Mouse (Mus musculus) hindbrain, embryonic 16.5 days (tissue): ENCODE measurements at regions not wholly inside any gene's neighbourhood (a gene's known extent, or its start where the extent isn't known, plus 50 kb on each side); places are given as distances from the start of the nearest gene placed in this dataset.

Experiments used
- ATAC-seq: fragments of 200-750 bp; cut with Nextera tagmentation; 2 replicates; pipeline ENCODE4 v1.8.0; 2017; ENCODE audit warnings: moderate TSS enrichment, moderate library complexity
- H3K27ac ChIP-seq: fragments of 300-500 bp; sonication (generic); 2 replicates; pipeline ENCODE4 v1.5.1; 2014; ENCODE audit warnings: low read depth, mild to moderate bottlenecking, control low read depth, low read length, moderate library complexity
- H3K27me3 ChIP-seq: fragments of 300-500 bp; sonication (generic); replicated peaks from 2 replicates; pipeline ENCODE4 v1.6.1; 2014; ENCODE audit warnings: low read length; ENCODE audit not compliant: control insufficient read depth, insufficient read depth
- H3K36me3 ChIP-seq: fragments of 300-500 bp; sonication (generic); 2 replicates; pipeline ENCODE4 v1.6.1; 2014; ENCODE audit warnings: mild to moderate bottlenecking, low read length, moderate library complexity, mixed read lengths; ENCODE audit not compliant: control insufficient read depth, insufficient read depth
- H3K4me1 ChIP-seq: fragments of 300-500 bp; sonication (generic); 2 replicates; pipeline ENCODE4 v1.6.1; 2014; ENCODE audit warnings: low read depth, low read length; ENCODE audit not compliant: control insufficient read depth, insufficient read depth
- H3K4me2 ChIP-seq: fragments of 300-500 bp; sonication (generic); 2 replicates; pipeline ENCODE4 v1.6.1; 2014; ENCODE audit warnings: mild to moderate bottlenecking, low read length, control low read depth, moderate library complexity
- H3K4me3 ChIP-seq: fragments of 300-500 bp; sonication (generic); 2 replicates; pipeline ENCODE4 v1.5.1; 2014; ENCODE audit warnings: mild to moderate bottlenecking, low read length, control low read depth, moderate library complexity
- H3K9ac ChIP-seq: fragments of 300-500 bp; sonication (generic); 2 replicates; pipeline ENCODE4 v1.6.1; 2014; ENCODE audit warnings: low read depth, mild to moderate bottlenecking, control low read depth, low read length, moderate library complexity
- H3K9me3 ChIP-seq: fragments of 300-500 bp; sonication (generic); 2 replicates; pipeline ENCODE4 v1.6.1; 2014; ENCODE audit warnings: mild to moderate bottlenecking, low read length, moderate library complexity; ENCODE audit not compliant: control insufficient read depth
- WGBS: fragments of 180-500 bp; shearing (Covaris S2); extraction: QIAGEN DNeasy Blood & Tissue Kit; methylation state at CpG from one replicate; pipeline ENCODE4 v1.1.7; 2014; 5-methylcytosine and 5-hydroxymethylcytosine counted together

DNA sequence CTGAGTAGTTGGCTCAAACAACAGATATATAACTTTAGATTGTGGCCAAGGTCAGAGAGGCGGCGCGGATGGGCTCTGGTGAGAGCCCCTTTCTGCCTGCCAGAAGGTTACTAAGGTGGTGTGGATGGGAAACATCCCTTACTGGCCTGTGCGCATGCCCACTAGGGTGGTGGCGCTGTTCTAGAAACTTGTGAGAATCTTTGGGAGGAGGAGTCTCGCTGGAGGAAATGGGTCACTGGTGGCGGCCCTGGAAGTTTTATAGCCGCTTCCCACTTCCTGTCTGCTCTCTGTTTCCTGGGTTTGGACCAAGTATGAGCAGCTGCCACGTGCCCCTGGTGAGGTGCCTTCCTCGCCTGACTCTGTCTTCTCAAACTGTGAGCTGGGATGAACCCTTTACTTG, 285.0 kb upstream of the Tbx3 start:
- H3K9me3 ChIP-seq: no peaks in the 10 kb centered on the region; the same call in 1 of the 2 replicates
- no peak overlapping the region for H3K4me2 ChIP-seq
- H3K36me3 ChIP-seq: no peaks in the 10 kb centered on the region
- H3K9ac ChIP-seq: no peak overlapping the region
- H3K27ac ChIP-seq: no peak overlapping the region
- H3K4me3 ChIP-seq: no peak overlapping the region
- ATAC-seq: no peak
- WGBS: 92% methylated on average over 10 of the region's 10 CpGs
- no peaks in the 10 kb centered on the region for H3K4me1 ChIP-seq
- H3K27me3 ChIP-seq: no peaks in the 10 kb centered on the region

DNA sequence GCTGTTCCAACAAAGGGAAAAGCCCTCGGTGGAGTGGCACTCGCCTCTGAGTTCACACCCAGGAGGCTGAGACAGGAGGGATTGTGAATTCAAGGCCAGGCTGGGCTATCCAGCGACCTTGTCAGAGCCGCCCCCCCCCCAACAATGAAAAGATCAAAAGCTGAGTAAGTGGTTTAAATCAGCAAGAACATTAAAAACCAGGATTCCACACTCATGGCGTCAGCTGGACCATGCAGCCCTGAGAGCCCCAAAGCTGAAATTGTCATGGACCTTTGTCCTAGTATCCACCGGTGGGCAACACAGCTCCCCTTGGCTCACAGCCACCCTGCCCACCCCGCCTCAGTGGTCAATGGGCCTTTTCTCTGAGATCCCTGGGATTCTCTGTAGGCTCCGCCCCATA, 283.6 kb upstream of the Tbx3 start:
- no peak overlapping the region for H3K4me2 ChIP-seq
- no peak overlapping the region for H3K27ac ChIP-seq
- no peak overlapping the region for H3K4me3 ChIP-seq
- no peaks in the 10 kb centered on the region for H3K4me1 ChIP-seq
- WGBS: 63% methylated on average over 8 of the region's 8 CpGs
- ATAC-seq: no peak
- H3K36me3 ChIP-seq: no peaks in the 10 kb centered on the region
- H3K27me3 ChIP-seq: no peaks in the 10 kb centered on the region
- no peak overlapping the region for H3K9ac ChIP-seq
- no peaks in the 10 kb centered on the region; the same call in 1 of the 2 replicates for H3K9me3 ChIP-seq

DNA sequence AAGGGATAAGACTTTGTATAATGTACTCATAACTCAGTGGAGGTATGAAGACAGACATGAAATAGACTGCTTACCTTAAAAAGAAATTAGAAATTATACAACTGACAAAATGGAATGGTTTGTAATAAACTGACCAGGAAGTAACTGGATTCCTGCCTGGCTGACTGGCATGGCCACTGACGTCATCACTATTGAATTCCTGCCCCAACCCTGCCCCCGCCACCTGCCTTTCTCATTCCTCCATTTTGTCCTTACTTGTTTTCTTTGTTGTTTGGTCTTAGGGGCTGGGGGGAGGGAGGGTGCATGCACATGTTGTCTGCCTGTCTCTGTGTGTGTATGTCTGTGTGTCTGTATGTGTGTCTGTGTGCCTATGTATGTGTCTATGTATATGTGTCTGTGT, 283.2 kb upstream of the Tbx3 start:
- H3K4me2 ChIP-seq: no peak overlapping the region
- H3K9ac ChIP-seq: no peak overlapping the region
- WGBS: 64% methylated on average over 2 of the region's 2 CpGs
- H3K4me3 ChIP-seq: no peak overlapping the region
- H3K27me3 ChIP-seq: no peaks in the 10 kb centered on the region
- no peak for ATAC-seq
- H3K4me1 ChIP-seq: no peaks in the 10 kb centered on the region
- no peak overlapping the region for H3K27ac ChIP-seq
- H3K9me3 ChIP-seq: no peaks in the 10 kb centered on the region; the same call in 1 of the 2 replicates
- H3K36me3 ChIP-seq: no peaks in the 10 kb centered on the region

DNA sequence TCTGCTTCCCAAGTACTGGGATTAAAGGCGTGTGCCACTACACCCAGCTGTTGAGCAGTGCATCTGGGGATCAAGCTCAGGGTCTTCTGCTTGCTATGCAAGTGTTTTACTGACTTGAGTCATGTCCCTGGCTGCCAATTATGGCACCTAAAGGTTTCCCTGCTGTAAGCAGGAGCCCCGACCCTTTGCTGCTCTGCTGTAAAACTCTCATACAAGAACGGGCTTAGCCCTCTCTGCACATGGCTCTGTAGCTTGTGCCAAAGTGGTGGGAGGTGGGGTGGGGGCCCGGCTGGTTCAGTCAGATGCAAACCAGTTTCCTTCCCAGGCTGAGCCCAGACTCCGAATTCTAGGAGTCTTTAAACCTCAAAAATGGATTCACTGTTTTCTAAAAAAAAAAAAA, 281.6 kb upstream of the Tbx3 start:
- Histone ChIP-seq H3K27me3 (no peaks in the 10 kb centered on the region), H3K36me3 (no peaks in the 10 kb centered on the region), H3K9me3 (no peaks in the 10 kb centered on the region; the same call in 1 of the 2 replicates), H3K4me1 (no peaks in the 10 kb centered on the region), H3K4me3 (no peak overlapping the region), H3K27ac (no peak overlapping the region), H3K9ac (no peak overlapping the region), H3K4me2 (no peak overlapping the region)
- WGBS: 56% methylated on average over 5 of the region's 5 CpGs
- no peak for ATAC-seq

DNA sequence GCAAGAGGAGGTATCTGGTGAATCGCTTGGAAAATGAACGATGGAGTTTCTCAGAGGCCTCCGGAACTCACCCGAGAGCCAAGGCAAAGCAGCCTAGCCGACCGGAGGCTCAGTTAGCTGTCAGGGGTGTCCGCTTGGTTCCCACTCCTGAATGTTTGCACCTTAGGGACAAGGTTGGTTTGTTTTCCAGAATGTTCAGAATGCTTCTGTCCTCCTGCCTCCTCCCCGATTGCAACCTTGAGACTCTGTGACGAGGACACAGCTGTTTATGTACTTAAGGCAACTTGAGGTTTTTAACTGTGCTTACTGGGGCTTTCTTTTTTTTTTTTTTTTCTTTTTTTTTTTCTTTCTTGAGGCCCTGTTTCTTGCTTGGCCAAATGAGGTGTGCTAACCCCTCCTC, 281.1 kb upstream of the Tbx3 start:
- no peaks in the 10 kb centered on the region; the same call in 1 of the 2 replicates for H3K9me3 ChIP-seq
- H3K27ac ChIP-seq: no peak overlapping the region
- H3K4me1 ChIP-seq: no peaks in the 10 kb centered on the region
- no peaks in the 10 kb centered on the region for H3K27me3 ChIP-seq
- H3K4me2 ChIP-seq: no peak overlapping the region
- H3K4me3 ChIP-seq: no peak overlapping the region
- WGBS: 81% methylated on average over 9 of the region's 9 CpGs
- ATAC-seq: no peak
- no peak overlapping the region for H3K9ac ChIP-seq
- H3K36me3 ChIP-seq: no peaks in the 10 kb centered on the region

DNA sequence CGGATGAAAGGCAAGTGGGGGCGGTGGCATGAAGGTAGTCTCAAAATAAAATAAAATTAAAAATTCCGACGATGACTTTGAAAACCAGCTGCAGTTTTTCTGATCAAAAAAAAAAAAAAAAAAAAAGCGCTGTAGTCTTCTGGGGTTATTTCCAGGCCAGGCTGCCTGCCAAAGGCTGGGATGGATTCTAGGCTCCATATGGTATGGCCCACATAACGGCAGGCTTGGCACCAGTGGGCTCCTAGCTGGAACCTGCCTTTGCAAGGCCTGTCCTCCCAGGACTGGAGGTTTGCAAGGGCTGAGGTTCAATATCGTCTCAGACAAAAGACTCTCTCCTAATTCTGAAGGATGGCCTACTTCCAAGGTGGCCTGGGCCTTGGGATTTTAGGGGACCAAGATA, 280.6 kb upstream of the Tbx3 start:
- H3K4me3 ChIP-seq: no peak overlapping the region
- H3K27ac ChIP-seq: no peak overlapping the region
- H3K9me3 ChIP-seq: no peaks in the 10 kb centered on the region; the same call in 1 of the 2 replicates
- no peaks in the 10 kb centered on the region for H3K27me3 ChIP-seq
- ATAC-seq: no peak
- no peak overlapping the region for H3K9ac ChIP-seq
- H3K36me3 ChIP-seq: no peaks in the 10 kb centered on the region
- H3K4me2 ChIP-seq: no peak overlapping the region
- no peaks in the 10 kb centered on the region for H3K4me1 ChIP-seq
- 76% methylated on average over 7 of the region's 7 CpGs for WGBS

DNA sequence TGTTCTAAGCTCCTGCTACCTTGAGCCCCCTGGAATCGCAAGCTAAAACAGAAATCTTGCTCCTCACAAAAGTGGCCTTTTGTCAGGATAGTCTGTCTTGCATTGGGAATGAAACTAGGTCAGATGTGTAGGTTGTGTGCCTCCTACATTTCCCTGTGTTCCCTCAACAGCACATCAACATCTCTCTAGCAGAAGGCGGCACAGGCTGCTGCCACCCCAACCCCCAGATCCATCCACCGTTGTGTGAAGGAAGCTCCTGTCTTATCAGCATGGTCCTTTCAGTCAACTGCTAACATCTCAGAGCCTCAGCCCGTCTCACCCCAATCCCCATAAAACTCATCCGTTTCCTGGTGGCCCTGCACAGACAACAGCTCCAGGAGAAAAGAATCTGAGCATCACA, 272.0 kb upstream of the Tbx3 start:
- no peak for ATAC-seq
- no peaks in the 10 kb centered on the region for H3K9me3 ChIP-seq
- no peaks in the 10 kb centered on the region for H3K36me3 ChIP-seq
- WGBS: 83% methylated on average over 5 of the region's 5 CpGs
- no peaks in the 10 kb centered on the region for H3K4me1 ChIP-seq
- H3K27me3 ChIP-seq: no peaks in the 10 kb centered on the region
- H3K27ac ChIP-seq: no peak overlapping the region
- no peak overlapping the region for H3K4me2 ChIP-seq
- H3K4me3 ChIP-seq: no peak overlapping the region
- H3K9ac ChIP-seq: no peak overlapping the region

DNA sequence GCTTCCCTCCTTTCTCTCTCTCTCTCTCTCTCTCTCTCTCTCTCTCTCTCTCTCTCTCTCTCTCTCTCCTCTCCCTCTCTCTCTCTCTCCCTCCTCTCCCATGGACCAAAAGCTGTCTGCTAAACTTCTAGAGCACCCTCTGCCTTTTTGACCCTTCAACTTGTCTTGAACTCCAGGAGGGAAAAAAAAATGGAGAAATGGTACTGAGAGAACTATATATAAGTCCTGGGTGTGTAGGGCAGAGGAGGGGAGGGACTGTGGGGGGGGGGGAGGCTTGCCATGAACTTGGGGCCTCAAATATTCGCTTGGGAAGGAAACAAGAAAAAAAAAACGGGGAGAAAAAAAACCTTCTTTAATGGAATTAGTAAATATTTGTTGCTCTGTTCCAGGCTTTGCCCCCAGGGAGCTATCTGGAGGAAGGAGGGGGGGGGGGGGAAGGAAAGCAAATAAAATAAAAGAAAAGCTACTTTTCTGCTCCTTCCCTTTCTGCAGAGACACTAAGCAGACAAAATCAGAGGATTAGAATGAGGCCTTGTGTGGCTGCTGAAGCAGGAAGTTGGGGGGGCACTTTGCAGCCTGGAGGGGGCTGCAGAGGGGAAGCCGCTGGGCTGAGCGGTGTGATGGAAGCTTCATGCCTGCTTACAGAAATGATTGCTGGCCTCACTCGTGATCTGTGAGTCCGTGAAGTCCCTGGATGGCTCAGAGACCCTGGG, 270.1 kb upstream of the Tbx3 start:
- ATAC-seq: no peak
- Histone ChIP-seq H3K4me2 (no peak overlapping the region), H3K9ac (no peak overlapping the region), H3K4me3 (no peak overlapping the region), H3K27me3 (no peaks in the 10 kb centered on the region), H3K36me3 (no peaks in the 10 kb centered on the region), H3K27ac (no peak overlapping the region), H3K9me3 (no peaks in the 10 kb centered on the region), H3K4me1 (no peaks in the 10 kb centered on the region)
- WGBS: 24% methylated on average over 6 of the region's 6 CpGs

DNA sequence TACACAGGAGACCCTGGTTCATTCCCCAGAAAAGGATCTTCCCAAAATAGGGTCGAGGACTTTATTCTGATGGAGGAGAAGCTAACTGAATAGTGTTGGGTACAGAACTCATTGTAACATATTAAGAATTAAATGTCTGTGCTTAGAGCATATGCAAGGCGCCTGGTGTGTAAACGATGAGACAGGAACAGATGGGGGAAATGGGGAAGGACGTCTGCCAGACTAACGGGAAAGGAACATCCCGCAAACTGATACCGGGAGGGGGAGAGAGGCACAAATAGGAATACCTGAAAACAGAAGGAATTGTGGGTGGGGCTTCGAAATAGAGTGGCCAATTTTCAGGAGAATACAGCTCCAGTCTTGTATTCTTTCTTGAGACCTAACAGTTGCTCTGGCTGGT, 268.6 kb upstream of the Tbx3 start:
- Histone ChIP-seq H3K27me3 (no peaks in the 10 kb centered on the region), H3K4me1 (no peaks in the 10 kb centered on the region), H3K4me3 (no peak overlapping the region), H3K9me3 (no peaks in the 10 kb centered on the region), H3K9ac (no peak overlapping the region), H3K27ac (no peak overlapping the region), H3K4me2 (no peak overlapping the region), H3K36me3 (no peaks in the 10 kb centered on the region)
- no peak for ATAC-seq
- WGBS: 77% methylated on average over 8 of the region's 8 CpGs

DNA sequence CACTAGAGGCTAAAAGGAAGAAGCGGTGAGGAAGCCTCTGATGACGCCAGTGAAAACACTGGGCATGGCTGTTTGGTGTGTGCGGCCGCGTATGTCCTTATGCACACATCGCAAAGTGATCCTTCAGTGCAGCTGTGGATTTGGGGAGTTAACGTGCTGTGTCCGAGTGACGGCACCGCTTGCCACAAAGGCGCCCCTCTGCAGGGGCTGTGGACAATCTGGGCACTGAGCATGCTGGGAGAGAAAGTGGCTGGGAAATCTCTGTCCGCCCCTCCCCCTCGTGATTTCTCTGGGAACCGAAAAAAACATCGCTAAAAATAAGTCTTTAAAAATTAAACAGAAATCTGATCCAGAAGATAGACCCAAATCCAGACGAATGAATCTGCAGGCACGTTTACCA, 267.8 kb upstream of the Tbx3 start:
- no peaks in the 10 kb centered on the region for H3K9me3 ChIP-seq
- WGBS: 72% methylated on average over 17 of the region's 17 CpGs
- H3K27me3 ChIP-seq: no peaks in the 10 kb centered on the region
- no peaks in the 10 kb centered on the region for H3K36me3 ChIP-seq
- no peak overlapping the region for H3K4me2 ChIP-seq
- H3K4me1 ChIP-seq: no peaks in the 10 kb centered on the region
- H3K9ac ChIP-seq: no peak overlapping the region
- H3K27ac ChIP-seq: no peak overlapping the region
- no peak for ATAC-seq
- no peak overlapping the region for H3K4me3 ChIP-seq
